Mouse (Mus musculus) hindbrain, embryonic 16.5 days (tissue): ENCODE measurements around the gene Serac1. TPM values are rescaled to one million over a fixed set of nuclear protein-coding genes. Genes with fewer than 3 reads are reported as not detected.
A peak's percentile ranks its signal among the peaks of the same experiment; 100 is the strongest.

Experiments used
- ATAC-seq: fragments of 200-750 bp; cut with Nextera tagmentation; 2 replicates; pipeline ENCODE4 v1.8.0; 2017; ENCODE audit warnings: moderate TSS enrichment, moderate library complexity
- H3K27ac ChIP-seq: fragments of 300-500 bp; sonication (generic); 2 replicates; pipeline ENCODE4 v1.5.1; 2014; ENCODE audit warnings: low read depth, mild to moderate bottlenecking, control low read depth, low read length, moderate library complexity
- H3K27me3 ChIP-seq: fragments of 300-500 bp; sonication (generic); replicated peaks from 2 replicates; pipeline ENCODE4 v1.6.1; 2014; ENCODE audit warnings: low read length; ENCODE audit not compliant: control insufficient read depth, insufficient read depth
- H3K36me3 ChIP-seq: fragments of 300-500 bp; sonication (generic); 2 replicates; pipeline ENCODE4 v1.6.1; 2014; ENCODE audit warnings: mild to moderate bottlenecking, low read length, moderate library complexity, mixed read lengths; ENCODE audit not compliant: control insufficient read depth, insufficient read depth
- H3K4me1 ChIP-seq: fragments of 300-500 bp; sonication (generic); 2 replicates; pipeline ENCODE4 v1.6.1; 2014; ENCODE audit warnings: low read depth, low read length; ENCODE audit not compliant: control insufficient read depth, insufficient read depth
- H3K4me2 ChIP-seq: fragments of 300-500 bp; sonication (generic); 2 replicates; pipeline ENCODE4 v1.6.1; 2014; ENCODE audit warnings: mild to moderate bottlenecking, low read length, control low read depth, moderate library complexity
- H3K4me3 ChIP-seq: fragments of 300-500 bp; sonication (generic); 2 replicates; pipeline ENCODE4 v1.5.1; 2014; ENCODE audit warnings: mild to moderate bottlenecking, low read length, control low read depth, moderate library complexity
- H3K9ac ChIP-seq: fragments of 300-500 bp; sonication (generic); 2 replicates; pipeline ENCODE4 v1.6.1; 2014; ENCODE audit warnings: low read depth, mild to moderate bottlenecking, control low read depth, low read length, moderate library complexity
- H3K9me3 ChIP-seq: fragments of 300-500 bp; sonication (generic); 2 replicates; pipeline ENCODE4 v1.6.1; 2014; ENCODE audit warnings: mild to moderate bottlenecking, low read length, moderate library complexity; ENCODE audit not compliant: control insufficient read depth
- WGBS: fragments of 180-500 bp; shearing (Covaris S2); extraction: QIAGEN DNeasy Blood & Tissue Kit; methylation state at CpG from one replicate; pipeline ENCODE4 v1.1.7; 2014; 5-methylcytosine and 5-hydroxymethylcytosine counted together
- polyA plus RNA-seq: library from polyadenylated mRNA; unstranded; fragments of >200 nt; fragmentation: Nextera tagmentation; extraction: Ambion mirVana; gene quantifications from 2 replicates; pipeline ENCODE4 v1.2.1, GENCODE M21; 2015

Serac1 gene
- 11.8 and 12.5 TPM in 2 replicates for polyA plus RNA-seq

DNA sequence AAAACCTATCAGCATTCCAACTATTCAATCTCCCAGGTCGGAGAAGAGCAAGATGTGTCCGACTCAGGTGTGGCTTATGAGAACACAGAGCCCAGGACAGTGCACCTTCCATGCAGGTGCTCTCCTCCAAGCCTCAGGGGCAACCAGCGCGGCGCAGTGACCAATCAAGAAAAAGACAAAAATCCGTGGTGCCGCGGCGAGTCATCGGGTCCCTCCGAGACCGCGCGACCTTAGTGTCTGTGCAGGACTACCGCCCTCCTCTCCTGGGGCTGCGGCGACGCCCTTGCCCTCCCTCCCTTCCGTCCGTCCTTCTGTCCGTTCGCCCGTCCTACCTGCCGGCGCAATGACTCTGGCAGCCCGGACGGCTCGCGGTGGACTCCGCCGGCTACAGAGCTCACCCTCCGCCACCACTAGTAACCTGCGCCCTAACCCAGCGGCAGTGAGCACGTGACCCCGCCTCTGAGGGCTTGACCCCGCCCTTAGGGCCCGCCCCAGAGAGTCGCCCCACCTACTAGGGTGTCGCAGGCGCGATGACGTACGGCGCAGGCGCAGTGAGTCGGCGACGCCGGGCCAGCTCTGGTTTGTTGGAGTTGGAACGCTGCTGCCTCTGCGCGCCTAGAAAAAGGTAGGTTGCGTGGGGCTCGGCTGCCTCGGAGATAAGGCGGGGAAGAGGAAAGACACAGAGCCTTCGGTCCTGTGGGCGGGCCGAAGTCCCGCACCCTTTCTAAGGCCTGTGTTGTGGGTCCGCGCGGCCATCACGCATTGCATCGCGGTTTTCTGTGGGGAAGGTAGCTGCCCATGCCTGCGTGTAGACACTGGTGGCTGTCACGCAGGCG lies at the start of gene Serac1, which contains the start of gene Gtf2h5:
Gene Serac1, minus strand, starts transcription at position 455 of the 836 bp plus-strand sequence.
Gene Gtf2h5, plus strand, starts transcription at position 500 of the 836 bp plus-strand sequence.
- ATAC-seq = peak; percentile 95
- under 1% methylated on average over 64 of the region's 70 CpGs for WGBS
- H3K9ac ChIP-seq = peak within 1 kb of the TSS; percentile 95
- H3K4me1 ChIP-seq = peaks cover 22% of the 10 kb centered on the region
- H3K36me3 ChIP-seq = no peaks in the 10 kb centered on the region
- peak within 1 kb of the TSS; percentile 90 for H3K27ac ChIP-seq
- H3K27me3 ChIP-seq = no peaks in the 10 kb centered on the region
- peak within 1 kb of the TSS; percentile 69 for H3K4me2 ChIP-seq
- peak within 1 kb of the TSS; percentile 98 for H3K4me3 ChIP-seq
- no peaks in the 10 kb centered on the region for H3K9me3 ChIP-seq

DNA sequence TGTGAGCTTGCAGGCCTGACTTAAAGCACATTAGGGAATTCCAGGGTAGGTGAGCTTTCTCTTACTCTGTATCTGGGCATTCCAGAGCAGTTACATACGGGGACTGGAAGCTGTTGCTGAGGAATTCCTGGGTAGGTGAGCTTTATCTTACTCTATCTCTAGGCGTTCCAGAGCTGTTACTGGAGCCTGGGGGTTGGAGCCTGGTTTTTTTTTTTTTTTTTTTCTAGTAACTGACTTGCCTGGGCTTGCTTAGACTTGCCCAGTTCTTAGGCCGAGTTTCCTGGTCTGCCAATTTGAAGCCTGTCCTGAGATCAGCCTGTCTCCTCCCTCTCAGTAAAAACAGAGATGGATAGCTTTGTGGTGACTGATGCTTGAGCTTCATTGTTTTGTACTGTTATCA lies 48.5 kb upstream of the Serac1 start:
- 65% methylated on average over 3 of the region's 3 CpGs for WGBS

DNA sequence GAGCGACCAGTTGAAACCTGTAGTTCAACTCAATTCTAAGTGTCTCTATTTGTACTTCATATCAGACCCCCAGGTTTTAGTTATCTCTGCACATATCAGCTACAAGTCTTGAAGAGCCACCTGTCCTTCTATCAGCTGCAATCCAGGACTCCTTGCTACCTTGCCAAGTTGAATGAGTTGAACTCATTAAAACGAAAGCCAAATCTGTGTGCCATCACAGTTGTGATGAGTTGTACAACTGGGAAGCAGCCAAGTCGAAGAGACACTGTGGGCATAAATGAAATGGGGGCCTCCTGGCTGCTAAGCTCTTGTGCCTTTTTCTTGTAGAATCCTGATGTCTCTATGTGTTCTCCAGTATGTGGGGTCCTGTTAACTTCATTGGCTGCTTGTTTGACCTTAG lies 45.9 kb upstream of the Serac1 start:
- H3K27me3 ChIP-seq = no peaks in the 10 kb centered on the region
- H3K4me2 ChIP-seq = no peak overlapping the region
- H3K27ac ChIP-seq = no peak overlapping the region
- ATAC-seq = no peak
- 90% methylated on average over 3 of the region's 3 CpGs for WGBS
- H3K4me1 ChIP-seq = no peaks in the 10 kb centered on the region
- no peak overlapping the region for H3K4me3 ChIP-seq
- H3K9me3 ChIP-seq = no peaks in the 10 kb centered on the region
- H3K36me3 ChIP-seq = peaks cover 16% of the 10 kb centered on the region
- no peak overlapping the region for H3K9ac ChIP-seq

More for the DNA sequence above, 48.5 kb upstream of the Serac1 start:
- Histone ChIP-seq H3K4me3 (no peak overlapping the region), H3K4me1 (no peaks in the 10 kb centered on the region), H3K36me3 (peaks cover 9% of the 10 kb centered on the region), H3K27ac (no peak overlapping the region), H3K9me3 (no peaks in the 10 kb centered on the region), H3K4me2 (no peak overlapping the region), H3K27me3 (no peaks in the 10 kb centered on the region), H3K9ac (no peak overlapping the region)
- ATAC-seq = no peak

DNA sequence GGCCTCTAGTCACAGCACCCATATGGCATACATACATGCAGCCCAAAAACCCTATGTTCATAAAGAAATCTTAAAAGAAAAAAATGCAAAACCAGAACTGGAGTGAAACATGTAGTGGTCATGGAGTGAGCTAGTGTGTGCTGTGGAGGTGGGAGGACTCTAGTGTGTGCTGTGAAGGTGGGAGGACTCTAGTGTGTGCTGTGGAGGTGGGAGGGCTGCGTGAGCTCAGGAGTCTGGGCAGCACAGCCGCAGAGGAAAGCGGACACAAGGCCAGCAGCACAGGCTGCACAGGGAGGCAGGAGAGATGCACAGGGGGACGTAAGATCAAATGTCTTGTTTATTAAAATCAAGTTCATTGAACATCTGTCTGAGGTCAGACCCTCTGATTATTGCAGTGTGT lies 44.2 kb upstream of the Serac1 start:
- Histone ChIP-seq H3K4me2 (no peak overlapping the region), H3K27me3 (no peaks in the 10 kb centered on the region), H3K27ac (no peak overlapping the region), H3K9ac (no peak overlapping the region), H3K9me3 (no peaks in the 10 kb centered on the region), H3K4me3 (no peak overlapping the region), H3K36me3 (peaks cover 16% of the 10 kb centered on the region), H3K4me1 (no peaks in the 10 kb centered on the region)
- 87% methylated on average over 4 of the region's 4 CpGs for WGBS
- ATAC-seq = no peak

DNA sequence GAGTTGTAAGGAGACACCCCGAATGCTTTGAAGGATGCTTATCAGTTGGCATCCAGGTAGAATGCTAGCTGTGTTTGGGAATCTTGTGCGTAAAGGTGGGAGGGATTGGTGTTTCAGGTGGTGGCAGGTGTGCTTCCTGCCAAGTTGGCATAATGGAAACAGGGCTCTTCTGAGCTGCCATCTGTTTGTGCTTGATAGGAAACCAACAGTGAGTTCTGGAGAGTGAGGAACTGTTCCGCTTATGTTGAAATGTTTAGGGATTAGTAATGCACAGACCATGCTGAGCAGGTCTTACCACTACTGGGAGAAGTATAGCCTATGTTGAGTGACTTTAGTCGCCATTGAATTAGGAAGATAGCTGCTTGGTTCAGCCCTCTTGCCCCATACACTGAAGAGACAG lies 39.3 kb upstream of the Serac1 start:
- H3K9me3 ChIP-seq = no peaks in the 10 kb centered on the region
- ATAC-seq = no peak
- H3K36me3 ChIP-seq = peaks cover 12% of the 10 kb centered on the region
- no peak overlapping the region for H3K27ac ChIP-seq
- H3K4me2 ChIP-seq = no peak overlapping the region
- H3K9ac ChIP-seq = no peak overlapping the region
- H3K4me1 ChIP-seq = peaks cover 3% of the 10 kb centered on the region; the same call in 1 of the 2 replicates
- no peaks in the 10 kb centered on the region for H3K27me3 ChIP-seq
- 79% methylated on average over 4 of the region's 4 CpGs for WGBS
- H3K4me3 ChIP-seq = no peak overlapping the region

DNA sequence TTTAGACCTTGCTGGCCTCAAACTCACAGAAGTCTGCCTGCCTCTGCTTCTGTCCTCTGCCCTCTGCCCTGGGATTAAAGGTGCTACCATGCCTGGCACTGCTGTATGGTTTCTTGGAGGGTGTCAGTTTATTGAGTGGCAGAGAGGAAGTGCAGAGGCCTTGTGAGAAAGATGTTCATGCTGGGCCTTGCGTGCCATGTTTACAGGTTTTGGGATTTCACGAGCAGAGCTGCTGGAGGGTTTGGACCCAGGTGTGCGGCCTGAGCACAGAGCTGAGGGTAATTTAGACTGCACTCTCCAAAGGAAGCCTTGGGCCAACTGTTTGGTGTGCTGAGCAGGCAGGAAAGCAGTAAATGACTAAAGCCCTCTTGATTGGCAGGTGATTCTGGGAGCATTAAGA lies 38.4 kb upstream of the Serac1 start:
- 74% methylated on average over 3 of the region's 3 CpGs for WGBS
- no peak overlapping the region for H3K9ac ChIP-seq
- peaks cover 9% of the 10 kb centered on the region for H3K36me3 ChIP-seq

DNA sequence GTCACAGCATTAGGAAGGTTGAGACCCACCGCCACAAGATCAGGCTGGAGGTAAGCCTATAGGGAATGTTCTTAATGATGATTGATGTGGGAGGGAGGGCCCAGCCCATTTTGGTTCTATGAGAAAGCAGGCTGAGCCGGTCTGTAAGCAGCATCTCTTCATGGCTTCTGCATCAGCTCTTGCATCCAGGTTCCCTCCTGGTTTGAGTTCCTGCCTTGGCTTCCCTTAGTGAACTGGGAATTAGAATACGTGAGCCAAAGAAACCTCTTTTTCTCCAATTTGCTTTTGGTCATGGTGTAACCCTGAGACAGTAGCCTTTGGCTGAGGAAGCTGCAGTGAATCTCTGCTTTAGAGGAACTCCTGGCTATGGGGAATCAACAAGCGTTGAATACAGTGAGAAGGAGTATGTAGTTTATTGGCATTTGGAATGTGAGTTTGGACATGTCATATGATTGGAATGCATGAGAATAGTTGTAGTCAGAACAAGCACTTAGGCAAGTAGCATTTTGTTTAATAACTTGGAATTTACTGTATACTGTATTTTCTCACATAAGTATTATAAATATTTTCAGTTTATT lies 37.7 kb upstream of the Serac1 start:
- Histone ChIP-seq H3K9me3 (no peaks in the 10 kb centered on the region), H3K9ac (no peak overlapping the region), H3K4me3 (no peak overlapping the region), H3K36me3 (peaks cover 3% of the 10 kb centered on the region), H3K27me3 (no peaks in the 10 kb centered on the region), H3K4me1 (peaks cover 3% of the 10 kb centered on the region; the same call in 1 of the 2 replicates), H3K4me2 (no peak overlapping the region), H3K27ac (no peak overlapping the region)
- no peak for ATAC-seq
- 69% methylated on average over 4 of the region's 4 CpGs for WGBS

More for the DNA sequence above, 38.4 kb upstream of the Serac1 start:
- Histone ChIP-seq H3K9me3 (no peaks in the 10 kb centered on the region), H3K4me1 (peaks cover 3% of the 10 kb centered on the region; the same call in 1 of the 2 replicates), H3K27ac (no peak overlapping the region), H3K4me2 (no peak overlapping the region), H3K27me3 (no peaks in the 10 kb centered on the region), H3K4me3 (no peak overlapping the region)
- ATAC-seq = no peak

DNA sequence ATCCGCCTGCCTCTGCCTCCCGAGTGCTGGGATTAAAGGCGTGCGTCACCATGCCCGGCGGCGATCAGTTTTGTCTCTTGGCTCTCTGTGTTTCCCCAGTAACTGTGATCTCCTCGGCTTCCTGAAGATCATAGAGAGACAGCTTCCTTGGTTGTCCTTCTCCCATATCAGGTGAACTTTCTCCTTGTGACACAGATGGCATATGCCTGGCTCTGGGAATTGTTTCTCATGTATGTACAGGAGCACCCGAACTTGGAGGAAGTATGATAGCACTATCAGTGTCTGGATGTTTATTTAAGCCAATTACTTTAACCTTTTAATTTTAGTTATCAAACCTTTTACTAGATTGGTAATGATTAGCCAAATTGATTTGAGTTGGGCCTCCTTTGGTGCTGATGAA lies 35.5 kb upstream of the Serac1 start:
- no peak overlapping the region for H3K9ac ChIP-seq
- WGBS = 94% methylated on average over 9 of the region's 9 CpGs
- peaks cover 3% of the 10 kb centered on the region; the same call in 1 of the 2 replicates for H3K4me1 ChIP-seq

DNA sequence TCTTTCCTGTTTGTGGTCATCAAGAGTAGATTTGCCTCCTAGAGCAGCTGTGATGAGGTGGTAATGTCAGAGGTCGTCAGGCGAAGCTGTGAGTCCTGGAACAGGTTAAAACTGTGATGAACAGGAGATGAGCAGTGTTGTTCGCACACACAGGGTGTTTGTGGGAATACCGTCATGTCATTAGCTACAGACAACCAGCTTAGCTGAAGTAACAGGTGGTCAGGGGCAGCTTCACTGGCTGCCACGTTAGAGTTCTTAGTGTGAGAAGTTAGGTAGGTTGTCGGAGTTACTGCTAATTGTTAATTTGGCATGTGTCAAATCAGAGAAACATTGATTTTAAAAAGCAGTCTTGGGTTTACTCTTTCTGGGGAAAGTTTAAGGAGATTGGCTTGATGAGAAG lies 34.1 kb upstream of the Serac1 start:
- Histone ChIP-seq H3K4me3 (no peak overlapping the region), H3K27ac (no peak overlapping the region), H3K27me3 (no peaks in the 10 kb centered on the region), H3K4me2 (no peak overlapping the region), H3K4me1 (peaks cover 15% of the 10 kb centered on the region), H3K9ac (no peak overlapping the region), H3K9me3 (no peaks in the 10 kb centered on the region), H3K36me3 (no peaks in the 10 kb centered on the region; the same call in 1 of the 2 replicates)
- ATAC-seq = no peak
- WGBS = 88% methylated on average over 6 of the region's 6 CpGs

More for the DNA sequence above, 35.5 kb upstream of the Serac1 start:
- no peak overlapping the region for H3K4me3 ChIP-seq
- no peak overlapping the region for H3K27ac ChIP-seq
- no peaks in the 10 kb centered on the region for H3K27me3 ChIP-seq
- no peak for ATAC-seq
- H3K9me3 ChIP-seq = no peaks in the 10 kb centered on the region
- H3K4me2 ChIP-seq = no peak overlapping the region
- no peaks in the 10 kb centered on the region; the same call in 1 of the 2 replicates for H3K36me3 ChIP-seq
